Mouse (Mus musculus) E14TG2a.4 (cell line): ENCODE measurements around the gene Gab2.

Source experiments
- CTCF ChIP-seq: conservative IDR thresholded peaks from 2 replicates; pipeline ENCODE4 v1.5.1; 2014; ENCODE audit warnings: low read length
- NANOG ChIP-seq: IDR thresholded peaks from 2 replicates; pipeline ENCODE4 v1.6.1; 2014; ENCODE audit warnings: borderline replicate concordance, low read length, mixed read lengths

DNA sequence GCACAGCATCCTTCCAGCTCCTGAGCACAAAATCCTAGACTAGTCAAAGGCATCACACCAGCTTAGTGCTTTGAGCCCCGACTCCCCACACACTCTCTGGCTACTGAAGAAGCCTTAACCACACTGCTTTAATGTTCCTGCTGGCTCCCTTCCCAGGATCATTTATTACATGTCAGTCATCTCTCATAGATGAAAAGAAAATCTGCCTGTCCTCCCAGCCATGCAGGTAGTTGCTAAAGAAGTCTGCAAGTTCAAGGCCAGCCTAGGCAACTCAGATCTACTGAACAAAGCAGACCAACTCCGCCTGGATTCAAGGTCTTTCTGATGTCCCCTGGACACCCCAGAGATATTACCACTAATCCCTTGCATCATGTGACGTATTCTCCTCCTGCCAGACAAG, 236.3 kb downstream of the Gab2 start:
- no peak for TF ChIP-seq CTCF
- TF ChIP-seq NANOG = no peak
